Mouse (Mus musculus): ENCODE measurements around the gene Klc3. TPM values are rescaled to one million over a fixed set of nuclear protein-coding genes. Genes with fewer than 3 reads are reported as not detected.

Gene Klc3
- polyA plus RNA-seq, 1 experiment, result 18.2 TPM

DNA sequence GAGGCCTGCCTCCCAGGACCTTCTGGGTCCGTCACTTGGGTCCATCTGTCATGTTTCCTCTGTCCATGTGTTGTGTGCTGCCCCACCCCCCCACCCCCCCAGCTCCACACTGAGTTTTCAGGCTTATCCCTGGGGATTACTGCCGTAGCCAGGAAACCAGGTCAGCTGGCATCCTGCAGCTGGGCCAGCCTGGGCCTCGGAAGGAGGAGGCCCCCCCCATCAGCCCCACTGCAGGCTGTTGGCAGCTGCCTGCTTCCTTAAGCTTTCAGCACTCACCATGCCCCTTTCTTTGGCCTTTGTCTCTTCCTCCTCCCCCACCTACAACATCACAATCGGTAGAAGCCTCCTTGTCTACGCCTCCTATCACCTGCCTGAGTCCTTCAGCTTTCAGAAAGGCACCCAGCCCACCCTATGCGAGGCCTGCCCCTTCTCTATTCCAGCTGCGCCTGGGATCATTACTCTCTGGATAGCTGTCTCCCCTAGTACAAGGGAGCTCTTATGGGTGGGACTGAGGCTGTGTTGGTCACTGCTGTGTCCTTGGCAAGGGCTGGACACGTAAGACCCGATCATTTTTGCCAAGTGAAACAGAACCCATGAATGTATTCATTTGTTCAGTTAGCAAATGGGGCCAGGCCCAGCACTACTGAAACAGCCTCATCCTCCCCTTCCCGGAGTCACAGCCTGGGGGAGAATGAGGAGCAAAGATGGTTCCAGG lies 15.0 kb downstream of the Klc3 start:
- no peak for TF ChIP-seq CTCF (IDR thresholded peaks at IDR 0.05; ENCODE audit: insufficient read depth, low read length)
- no peak for TF ChIP-seq POLR2A (IDR thresholded peaks at IDR 0.05; ENCODE audit: borderline replicate concordance, extremely low read depth, low read depth, low read length)
- DNase-seq, result no peak
- Histone ChIP-seq H3K4me1 (ENCODE audit: control insufficient read depth, insufficient read depth, low read length) (no peaks in the 10 kb centered on the region), H3K4me3 (replicated peaks; ENCODE audit: extremely low read depth, low read depth, low read length) (no peak overlapping the region)
- whole genome bisulfite sequencing, result 73% methylated on average over 10 of the region's 10 CpGs

DNA sequence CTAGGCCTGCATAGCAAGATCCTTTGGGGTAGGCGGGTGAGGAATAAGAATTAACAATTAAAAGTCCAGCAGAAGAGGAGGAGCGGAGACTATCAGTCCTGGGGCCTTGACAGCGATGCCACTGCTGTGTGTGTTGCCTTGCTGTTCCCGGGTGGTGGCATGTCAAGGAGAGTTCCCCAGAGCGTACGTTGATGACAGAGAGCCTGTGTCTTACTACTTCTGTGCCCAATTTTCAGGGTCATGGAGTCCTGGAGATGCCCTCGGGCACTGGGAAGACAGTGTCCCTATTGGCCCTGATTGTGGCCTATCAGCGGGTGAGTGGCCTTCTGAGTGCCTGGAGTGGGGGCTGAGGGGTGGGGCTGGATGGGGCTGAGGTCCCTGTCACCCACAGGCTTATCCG lies 20.2 kb downstream of the Klc3 start:
- no peak for DNase-seq
- H3K4me3 ChIP-seq (replicated peaks; ENCODE audit: extremely low read depth, low read depth, low read length), result no peak overlapping the region
- WGBS, result 92% methylated on average over 9 of the region's 9 CpGs
- 0 out of 2 replicates have a peak, but pooled peaks cover 4% of the 10 kb centered on the region for H3K4me1 ChIP-seq (ENCODE audit: control insufficient read depth, insufficient read depth, low read length)
- no peak for TF ChIP-seq POLR2A (IDR thresholded peaks at IDR 0.05; ENCODE audit: borderline replicate concordance, extremely low read depth, low read depth, low read length)
- TF ChIP-seq CTCF (IDR thresholded peaks at IDR 0.05; ENCODE audit: insufficient read depth, low read length), result no peak

DNA sequence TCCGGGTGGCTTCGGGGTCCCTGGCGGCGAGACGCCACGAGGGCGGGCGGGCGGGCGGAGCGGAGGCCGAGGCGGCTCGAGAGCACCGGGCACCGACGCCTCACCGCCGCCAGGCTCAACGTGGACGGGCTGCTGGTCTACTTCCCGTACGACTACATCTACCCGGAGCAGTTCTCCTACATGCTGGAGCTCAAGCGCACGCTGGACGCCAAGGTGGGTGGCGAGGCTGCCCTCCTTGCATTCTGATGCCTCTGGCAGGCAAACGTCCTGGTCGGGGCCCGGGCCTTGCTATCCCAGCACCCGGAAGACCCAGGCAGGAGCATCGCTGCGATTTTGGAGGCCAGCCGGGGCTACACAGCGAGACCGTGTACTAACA lies 21.8 kb downstream of the Klc3 start:
- WGBS, result under 1% methylated on average over 37 of the region's 37 CpGs
- peak overlapping the region; percentile 73 for H3K4me3 ChIP-seq (replicated peaks; ENCODE audit: extremely low read depth, low read depth, low read length)
- TF ChIP-seq CTCF (IDR thresholded peaks at IDR 0.05; ENCODE audit: insufficient read depth, low read length) (no peak), POLR2A (IDR thresholded peaks at IDR 0.05; ENCODE audit: borderline replicate concordance, extremely low read depth, low read depth, low read length) (no peak)
- 0 out of 2 replicates have a peak, but pooled peaks cover 4% of the 10 kb centered on the region for H3K4me1 ChIP-seq (ENCODE audit: control insufficient read depth, insufficient read depth, low read length)
- no peak for DNase-seq

DNA sequence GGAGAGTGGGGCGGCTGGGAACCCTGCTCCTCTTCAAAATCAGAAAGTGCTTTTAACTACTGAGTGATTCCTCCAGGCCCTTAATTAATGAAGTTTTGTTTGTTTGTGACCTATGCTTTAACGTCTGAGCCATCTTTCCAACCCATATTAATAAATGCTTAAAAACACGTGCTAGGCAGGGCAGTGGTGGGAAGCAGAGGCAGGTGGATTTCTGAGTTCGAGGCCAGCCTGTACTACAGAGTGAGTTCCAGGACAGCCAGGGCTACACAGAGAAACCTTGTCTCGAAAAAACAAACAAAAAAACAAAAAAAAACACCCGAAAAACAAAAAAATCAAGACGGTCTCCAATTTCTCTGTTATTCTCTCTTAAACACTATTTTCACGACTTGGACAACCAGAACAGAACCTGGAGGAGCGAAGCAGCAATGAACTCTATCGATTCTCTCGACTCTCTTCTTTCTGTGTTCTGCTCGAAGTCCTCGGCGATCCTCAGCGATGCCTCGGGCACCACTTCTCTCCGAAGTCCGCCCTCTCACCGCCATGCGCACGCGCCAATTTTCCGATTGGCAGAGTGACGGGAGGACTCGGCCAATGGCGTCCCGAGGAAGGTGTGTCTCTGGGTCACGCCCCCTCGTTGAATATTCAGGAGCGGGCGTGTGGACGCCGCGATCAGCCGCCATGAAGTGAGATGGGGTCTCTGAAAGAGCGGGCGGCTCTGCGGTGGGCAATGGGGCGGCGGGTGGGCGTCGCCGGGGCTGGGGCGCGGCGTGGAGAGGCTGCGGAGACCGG lies 22.3 kb downstream of the Klc3 start, which contains the start of gene Ercc2:
Gene Ercc2, plus strand, starts transcription at position 634 of the 789 bp plus-strand sequence.
- DNase-seq, result peak; percentile 98
- H3K4me3 ChIP-seq (replicated peaks; ENCODE audit: extremely low read depth, low read depth, low read length), result peak within 1 kb of the TSS; percentile 73
- 0 out of 2 replicates have a peak, but pooled peaks cover 4% of the 10 kb centered on the region for H3K4me1 ChIP-seq (ENCODE audit: control insufficient read depth, insufficient read depth, low read length)
- WGBS, result 6% methylated on average over 48 of the region's 48 CpGs
- TF ChIP-seq POLR2A (IDR thresholded peaks at IDR 0.05; ENCODE audit: borderline replicate concordance, extremely low read depth, low read depth, low read length), result 0 out of 2 replicates have a peak, but pooled peaks have one; percentile 41
- no peak for TF ChIP-seq CTCF (IDR thresholded peaks at IDR 0.05; ENCODE audit: insufficient read depth, low read length)

- peak; percentile 31 for DNase-seq
- H3K4me1 ChIP-seq (ENCODE audit: control insufficient read depth, insufficient read depth, low read length), result 0 out of 2 replicates have a peak, but pooled peaks cover 2% of the 10 kb centered on the region
- H3K4me3 ChIP-seq (replicated peaks; ENCODE audit: extremely low read depth, low read depth, low read length), result no peak overlapping the region
- TF ChIP-seq CTCF (IDR thresholded peaks at IDR 0.05; ENCODE audit: insufficient read depth, low read length) (no peak), POLR2A (IDR thresholded peaks at IDR 0.05; ENCODE audit: borderline replicate concordance, extremely low read depth, low read depth, low read length) (no peak)
- WGBS, result 61% methylated on average over 8 of the region's 8 CpGs
These were observed 25.9 kb downstream of the Klc3 start for GRCm38 (mm10) chr7:19378049-19378448.

GRCm38 (mm10) chr7:19376019-19376418 lies 27.9 kb downstream of the Klc3 start:
- WGBS, result 72% methylated on average over 4 of the region's 4 CpGs
- H3K4me1 ChIP-seq (ENCODE audit: control insufficient read depth, insufficient read depth, low read length), result no peaks in the 10 kb centered on the region
- no peak for DNase-seq
- no peak overlapping the region for H3K4me3 ChIP-seq (replicated peaks; ENCODE audit: extremely low read depth, low read depth, low read length)
- TF ChIP-seq POLR2A (IDR thresholded peaks at IDR 0.05; ENCODE audit: borderline replicate concordance, extremely low read depth, low read depth, low read length), result no peak
- TF ChIP-seq CTCF (IDR thresholded peaks at IDR 0.05; ENCODE audit: insufficient read depth, low read length), result no peak

DNA sequence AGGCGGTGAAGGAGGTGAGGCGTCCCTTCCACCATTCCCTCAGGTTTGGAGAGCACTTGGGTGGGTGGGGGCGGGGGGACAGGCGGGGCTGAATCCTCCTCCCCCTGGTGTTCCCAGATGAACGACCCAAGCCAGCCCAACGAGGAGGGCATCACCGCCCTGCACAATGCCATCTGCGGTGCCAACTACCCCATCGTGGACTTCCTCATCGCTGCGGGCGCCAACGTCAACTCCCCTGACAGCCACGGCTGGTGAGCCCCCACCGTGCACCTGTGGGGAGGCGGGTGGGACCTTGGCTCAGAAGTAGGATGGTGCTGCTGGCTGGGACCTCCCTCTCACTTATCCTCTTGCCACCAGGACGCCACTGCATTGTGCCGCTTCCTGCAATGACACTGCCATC lies 28.5 kb downstream of the Klc3 start:
- Histone ChIP-seq H3K4me3 (replicated peaks; ENCODE audit: extremely low read depth, low read depth, low read length) (no peak overlapping the region), H3K4me1 (ENCODE audit: control insufficient read depth, insufficient read depth, low read length) (no peaks in the 10 kb centered on the region)
- no peak for DNase-seq
- 78% methylated on average over 18 of the region's 18 CpGs for WGBS
- no peak for TF ChIP-seq CTCF (IDR thresholded peaks at IDR 0.05; ENCODE audit: insufficient read depth, low read length)
- no peak for TF ChIP-seq POLR2A (IDR thresholded peaks at IDR 0.05; ENCODE audit: borderline replicate concordance, extremely low read depth, low read depth, low read length)

GRCm38 (mm10) chr7:19373367-19373766 lies 30.5 kb downstream of the Klc3 start:
- no peak for DNase-seq
- no peak for TF ChIP-seq CTCF (IDR thresholded peaks at IDR 0.05; ENCODE audit: insufficient read depth, low read length)
- TF ChIP-seq POLR2A (IDR thresholded peaks at IDR 0.05; ENCODE audit: borderline replicate concordance, extremely low read depth, low read depth, low read length), result no peak
- H3K4me3 ChIP-seq (replicated peaks; ENCODE audit: extremely low read depth, low read depth, low read length), result no peak overlapping the region
- WGBS, result 85% methylated on average over 2 of the region's 2 CpGs
- H3K4me1 ChIP-seq (ENCODE audit: control insufficient read depth, insufficient read depth, low read length), result no peaks in the 10 kb centered on the region

- Histone ChIP-seq H3K4me1 (ENCODE audit: control insufficient read depth, insufficient read depth, low read length) (no peaks in the 10 kb centered on the region), H3K4me3 (replicated peaks; ENCODE audit: extremely low read depth, low read depth, low read length) (no peak overlapping the region)
- WGBS, result 17% methylated on average over 46 of the region's 46 CpGs
- peak; percentile 68 for DNase-seq
- peak; percentile 61 for TF ChIP-seq CTCF (IDR thresholded peaks at IDR 0.05; ENCODE audit: insufficient read depth, low read length)
- no peak for TF ChIP-seq POLR2A (IDR thresholded peaks at IDR 0.05; ENCODE audit: borderline replicate concordance, extremely low read depth, low read depth, low read length)
These were observed 34.0 kb downstream of the Klc3 start for GRCm38 (mm10) chr7:19369823-19370425.
